Mouse (Mus musculus) lung, embryonic 15.5 days (tissue): ENCODE measurements around the gene Hras. TPM values are rescaled to one million over a fixed set of nuclear protein-coding genes. Genes with fewer than 3 reads are reported as not detected.

Source experiments
- ATAC-seq: fragments of 200-750 bp; cut with Nextera tagmentation; 2 replicates; pipeline ENCODE4 v1.8.0; 2017; ENCODE audit warnings: moderate number of reproducible peaks, borderline replicate concordance; ENCODE audit not compliant: low FRiP score, low TSS enrichment; ENCODE audit errors: extremely low read depth
- H3K27ac ChIP-seq: fragments of 300-500 bp; sonication (generic); 2 replicates; pipeline ENCODE4 v1.5.1; 2015; ENCODE audit warnings: moderate library complexity, mild to moderate bottlenecking, inconsistent platforms
- H3K27me3 ChIP-seq: fragments of 300-500 bp; sonication (generic); 2 replicates; pipeline ENCODE4 v1.6.1; 2015; ENCODE audit warnings: inconsistent platforms
- H3K36me3 ChIP-seq: fragments of 300-500 bp; sonication (generic); 2 replicates; pipeline ENCODE4 v1.6.1; 2015; ENCODE audit warnings: inconsistent platforms
- H3K4me1 ChIP-seq: fragments of 300-500 bp; sonication (generic); 2 replicates; pipeline ENCODE4 v1.6.1; 2015; ENCODE audit warnings: inconsistent platforms
- H3K4me2 ChIP-seq: fragments of 300-500 bp; sonication (generic); 2 replicates; pipeline ENCODE4 v1.6.1; 2015; ENCODE audit warnings: inconsistent platforms, mild to moderate bottlenecking, moderate library complexity
- H3K4me3 ChIP-seq: fragments of 300-500 bp; sonication (generic); 2 replicates; pipeline ENCODE4 v1.5.1; 2015; ENCODE audit warnings: mild to moderate bottlenecking, inconsistent platforms
- H3K9ac ChIP-seq: fragments of 300-500 bp; sonication (generic); 2 replicates; pipeline ENCODE4 v1.6.1; 2015; ENCODE audit warnings: inconsistent platforms
- H3K9me3 ChIP-seq: fragments of 300-500 bp; sonication (generic); 2 replicates; pipeline ENCODE4 v1.6.1; 2016; ENCODE audit warnings: inconsistent platforms
- WGBS: fragments of 180-500 bp; shearing (Covaris S2); methylation state at CpG from one replicate; pipeline ENCODE4 v1.1.7; 2015; 5-methylcytosine and 5-hydroxymethylcytosine counted together
- polyA plus RNA-seq: library from polyadenylated mRNA; unstranded; fragments of >200 nt; fragmentation: Nextera tagmentation; extraction: Ambion mirVana; gene quantifications from 2 replicates; pipeline ENCODE4 v1.2.1, GENCODE M21; 2015

Hras gene
- polyA plus RNA-seq, 1 experiment from 2014 or later, result 102 TPM

DNA sequence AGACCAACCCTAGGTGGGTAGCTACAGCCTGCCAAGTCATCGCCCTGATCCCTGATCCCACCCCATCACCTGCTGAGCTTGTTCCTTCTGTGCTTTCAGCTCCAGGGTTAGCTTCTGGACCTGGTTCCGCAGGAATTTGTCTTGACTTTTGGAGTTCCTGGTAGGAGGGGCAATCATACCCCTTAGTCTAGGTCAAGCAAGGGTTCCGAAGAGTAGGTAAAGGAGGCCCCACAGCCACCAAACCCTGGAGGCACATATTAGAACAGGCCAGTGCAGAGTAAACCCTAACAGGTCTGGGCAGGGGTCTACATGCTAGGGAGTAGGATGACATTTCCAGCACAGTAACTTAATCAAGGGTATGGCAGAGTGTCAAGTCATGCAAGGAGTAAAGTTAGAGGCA is 19.3 kb upstream of the Hras start:
- H3K4me2 ChIP-seq, result no peak overlapping the region
- no peaks in the 10 kb centered on the region for H3K36me3 ChIP-seq
- H3K27ac ChIP-seq, result no peak overlapping the region
- H3K9ac ChIP-seq, result no peak overlapping the region
- peaks cover 21% of the 10 kb centered on the region for H3K4me1 ChIP-seq
- 81% methylated on average over 3 of the region's 3 CpGs for WGBS
- ATAC-seq, result no peak
- H3K4me3 ChIP-seq, result no peak overlapping the region
- no peaks in the 10 kb centered on the region for H3K9me3 ChIP-seq
- H3K27me3 ChIP-seq, result no peaks in the 10 kb centered on the region

DNA sequence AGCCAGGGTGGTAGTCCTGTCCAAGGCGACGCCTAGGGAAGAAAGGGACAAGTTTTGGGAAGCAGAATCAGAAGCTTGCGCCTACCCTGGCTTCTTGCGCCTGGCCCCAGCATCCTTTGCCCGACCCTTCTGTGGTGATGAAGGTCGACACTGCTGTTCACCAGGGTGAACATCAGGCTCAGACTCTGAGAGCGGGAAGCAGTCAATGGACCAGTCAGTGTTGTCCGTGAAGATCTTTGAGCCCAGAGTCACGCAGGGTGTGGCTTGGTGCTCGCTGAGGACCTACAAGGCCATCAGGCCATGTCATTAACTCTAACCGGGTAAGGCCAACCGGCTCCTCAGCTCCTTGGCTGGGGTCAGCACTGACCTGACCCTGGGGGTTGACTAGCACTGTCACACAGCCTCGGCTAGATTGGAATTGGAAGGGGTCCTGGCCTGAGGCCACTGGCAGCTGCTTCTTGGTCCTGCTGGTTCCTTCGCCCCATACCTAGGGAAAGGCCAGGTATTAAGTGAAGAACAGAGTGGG is 16.9 kb upstream of the Hras start:
- WGBS, result 85% methylated on average over 14 of the region's 14 CpGs

DNA sequence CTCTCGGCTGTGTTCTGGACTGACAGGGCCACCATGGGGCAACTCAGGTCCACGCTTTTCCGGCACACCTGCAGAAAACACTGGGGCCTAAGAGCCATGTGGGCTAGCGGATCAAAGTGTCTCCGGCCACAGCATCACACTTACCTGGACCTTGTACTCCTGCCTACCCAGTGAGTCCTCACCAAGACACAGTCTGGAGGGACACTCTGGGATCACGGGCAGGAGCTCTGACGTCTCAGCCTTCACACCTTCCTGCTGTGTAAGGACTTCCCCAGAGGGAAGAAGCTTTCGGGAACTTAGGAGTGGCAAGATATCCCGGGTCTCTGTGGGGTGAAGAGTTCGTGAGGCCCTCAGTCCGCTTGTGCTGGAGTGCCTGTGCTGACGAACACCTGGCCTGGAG is 16.3 kb upstream of the Hras start:
- H3K4me2 ChIP-seq, result no peak overlapping the region
- peaks cover 4% of the 10 kb centered on the region; the same call in 1 of the 2 replicates for H3K27me3 ChIP-seq
- ATAC-seq, result no peak
- no peak overlapping the region for H3K9ac ChIP-seq
- H3K4me3 ChIP-seq, result no peak overlapping the region
- no peak overlapping the region for H3K27ac ChIP-seq
- H3K9me3 ChIP-seq, result no peaks in the 10 kb centered on the region
- H3K4me1 ChIP-seq, result peaks cover 12% of the 10 kb centered on the region
- WGBS, result 59% methylated on average over 12 of the region's 12 CpGs
- H3K36me3 ChIP-seq, result no peaks in the 10 kb centered on the region

More for the DNA sequence above, 16.9 kb upstream of the Hras start:
- Histone ChIP-seq H3K4me1 (peaks cover 14% of the 10 kb centered on the region), H3K4me3 (no peak overlapping the region), H3K9ac (no peak overlapping the region), H3K9me3 (no peaks in the 10 kb centered on the region), H3K4me2 (no peak overlapping the region), H3K27ac (no peak overlapping the region), H3K27me3 (peaks cover 2% of the 10 kb centered on the region; the same call in 1 of the 2 replicates), H3K36me3 (no peaks in the 10 kb centered on the region)
- no peak for ATAC-seq

DNA sequence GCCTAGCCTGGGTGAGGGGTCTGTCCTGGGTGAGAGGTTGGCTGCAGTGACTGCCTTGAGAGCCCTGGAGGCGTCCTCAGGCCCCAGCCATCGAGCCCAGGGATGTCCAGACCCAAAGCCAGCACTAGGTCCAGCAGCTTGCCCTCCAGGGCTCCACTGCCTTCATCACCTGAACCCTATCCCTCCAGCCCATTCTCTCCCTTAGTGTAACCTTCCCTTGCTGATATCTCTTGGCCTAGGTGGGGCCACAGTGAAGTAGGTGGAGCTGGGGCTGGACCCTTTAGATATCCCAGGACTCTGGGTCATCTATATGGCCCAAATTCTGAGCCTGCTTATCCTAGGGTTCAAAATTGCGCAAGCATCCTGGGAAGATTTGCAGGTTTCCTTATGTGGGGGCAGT is 15.7 kb upstream of the Hras start:
- H3K4me1 ChIP-seq, result peaks cover 8% of the 10 kb centered on the region; the same call in 1 of the 2 replicates
- no peak overlapping the region for H3K4me2 ChIP-seq
- no peak overlapping the region for H3K4me3 ChIP-seq
- peaks cover 4% of the 10 kb centered on the region; the same call in 1 of the 2 replicates for H3K27me3 ChIP-seq
- H3K27ac ChIP-seq, result no peak overlapping the region
- 65% methylated on average over 3 of the region's 3 CpGs for WGBS
- H3K9me3 ChIP-seq, result no peaks in the 10 kb centered on the region
- no peak for ATAC-seq
- no peaks in the 10 kb centered on the region for H3K36me3 ChIP-seq
- no peak overlapping the region for H3K9ac ChIP-seq

DNA sequence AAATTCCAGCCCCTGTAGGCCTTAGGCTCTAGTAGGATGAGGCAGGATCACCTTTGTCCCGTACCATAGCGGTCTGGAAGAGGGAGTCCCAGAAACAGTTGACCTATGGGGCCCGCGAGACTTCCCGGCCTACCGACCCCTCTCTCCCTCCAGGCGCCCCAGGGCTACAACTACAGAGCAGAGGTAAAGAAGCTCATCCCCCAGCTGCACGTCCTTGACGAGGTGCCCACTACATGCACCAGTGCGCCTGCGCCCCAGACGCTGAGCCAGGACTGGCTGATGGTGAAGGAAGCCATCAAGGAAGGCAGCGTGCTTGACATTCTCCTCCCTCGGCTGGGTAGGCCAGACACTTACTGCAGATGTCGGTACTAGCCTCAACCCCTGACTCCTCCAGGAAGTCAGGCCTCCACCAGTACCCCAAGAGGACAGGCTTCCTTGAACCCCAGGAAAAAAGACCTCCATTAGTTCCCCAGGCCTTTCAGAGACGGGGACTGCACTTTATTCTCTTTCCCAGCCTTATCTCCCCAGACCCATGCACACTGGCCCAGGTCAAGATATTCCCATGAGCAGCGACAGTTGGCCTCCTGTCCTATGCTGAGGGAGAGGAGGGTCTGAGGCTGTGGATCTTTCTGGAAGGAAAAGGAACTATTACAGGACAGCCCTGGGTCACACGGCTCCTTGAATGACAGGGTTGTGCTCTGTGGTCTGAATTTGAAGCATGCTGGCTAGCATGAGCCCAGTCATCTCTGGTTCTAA is 12.6 kb upstream of the Hras start:
- no peak overlapping the region for H3K4me3 ChIP-seq
- no peaks in the 10 kb centered on the region for H3K4me1 ChIP-seq
- H3K27ac ChIP-seq, result no peak overlapping the region
- H3K4me2 ChIP-seq, result no peak overlapping the region
- ATAC-seq, result no peak
- no peaks in the 10 kb centered on the region for H3K9me3 ChIP-seq
- WGBS, result 88% methylated on average over 18 of the region's 18 CpGs
- no peaks in the 10 kb centered on the region for H3K36me3 ChIP-seq
- peaks cover 8% of the 10 kb centered on the region; the same call in 1 of the 2 replicates for H3K27me3 ChIP-seq
- no peak overlapping the region for H3K9ac ChIP-seq

DNA sequence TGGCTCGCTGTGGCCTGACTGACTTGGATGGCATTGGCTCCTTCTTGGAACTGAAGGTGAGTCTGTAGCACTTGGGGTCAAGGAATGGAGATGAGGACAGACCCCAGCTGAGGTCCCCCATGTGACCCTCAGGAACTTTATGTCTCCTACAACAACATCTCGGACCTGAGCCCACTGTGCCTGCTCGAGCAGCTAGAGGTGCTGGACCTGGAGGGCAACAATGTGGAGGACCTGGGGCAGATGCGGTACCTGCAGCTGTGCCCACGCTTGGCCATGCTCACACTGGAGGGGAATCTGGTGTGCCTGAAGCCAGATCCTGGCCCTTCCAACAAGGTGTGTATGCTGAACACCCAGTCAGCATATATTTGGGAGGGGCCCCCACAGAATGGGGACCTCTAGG is 11.7 kb upstream of the Hras start:
- H3K9me3 ChIP-seq, result no peaks in the 10 kb centered on the region
- no peak for ATAC-seq
- no peak overlapping the region for H3K4me2 ChIP-seq
- no peak overlapping the region for H3K4me3 ChIP-seq
- no peaks in the 10 kb centered on the region for H3K36me3 ChIP-seq
- H3K9ac ChIP-seq, result no peak overlapping the region
- H3K27me3 ChIP-seq, result peaks cover 16% of the 10 kb centered on the region
- WGBS, result 89% methylated on average over 5 of the region's 5 CpGs
- H3K4me1 ChIP-seq, result no peaks in the 10 kb centered on the region
- no peak overlapping the region for H3K27ac ChIP-seq

DNA sequence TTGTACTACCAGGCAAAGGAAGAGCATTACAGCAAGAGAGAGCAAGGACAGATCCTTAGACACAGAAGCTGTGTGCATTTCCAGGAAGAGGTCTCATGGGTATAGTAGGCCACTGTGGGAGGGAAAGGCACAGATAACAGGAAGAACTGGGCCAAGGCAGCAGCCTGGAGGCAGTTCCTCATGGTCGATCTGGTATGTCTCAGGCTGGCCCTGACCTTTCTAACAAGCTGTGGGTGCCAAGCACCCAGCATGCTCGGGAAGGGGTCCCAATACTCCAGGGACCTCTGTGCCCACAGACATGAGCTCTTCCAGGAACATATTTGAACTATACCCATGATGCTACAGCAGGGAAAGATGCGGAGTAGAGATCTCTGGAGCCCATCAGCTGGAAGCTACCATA is 10.7 kb upstream of the Hras start:
- 63% methylated on average over 3 of the region's 3 CpGs for WGBS
- no peak overlapping the region for H3K27ac ChIP-seq
- H3K27me3 ChIP-seq, result peaks cover 25% of the 10 kb centered on the region
- no peak for ATAC-seq
- H3K9ac ChIP-seq, result no peak overlapping the region
- no peaks in the 10 kb centered on the region for H3K36me3 ChIP-seq
- no peak overlapping the region for H3K4me3 ChIP-seq
- H3K4me2 ChIP-seq, result no peak overlapping the region
- no peaks in the 10 kb centered on the region for H3K4me1 ChIP-seq
- H3K9me3 ChIP-seq, result no peaks in the 10 kb centered on the region

DNA sequence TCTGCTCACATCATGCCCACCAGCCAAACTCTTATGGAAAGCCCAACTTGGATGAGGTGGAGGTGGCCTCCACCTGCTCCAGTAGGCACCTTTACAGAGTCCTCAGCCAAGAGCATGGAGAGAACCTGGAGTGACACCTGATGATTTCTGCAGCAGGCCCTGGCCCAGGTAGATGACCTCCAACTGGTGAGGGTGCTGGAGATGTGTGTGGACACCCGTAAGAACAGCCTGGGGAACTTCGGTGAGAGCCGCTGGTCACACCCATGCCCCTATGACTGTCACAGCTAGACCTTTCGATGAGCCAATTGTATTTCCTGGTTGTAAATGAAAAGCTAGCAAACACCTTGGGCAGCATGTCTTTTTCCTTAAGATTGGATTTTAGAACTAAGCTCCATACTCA is 4.3 kb upstream of the Hras start:
- Histone ChIP-seq H3K27ac (no peak overlapping the region), H3K4me1 (peaks cover 9% of the 10 kb centered on the region)
- no peak for ATAC-seq

DNA sequence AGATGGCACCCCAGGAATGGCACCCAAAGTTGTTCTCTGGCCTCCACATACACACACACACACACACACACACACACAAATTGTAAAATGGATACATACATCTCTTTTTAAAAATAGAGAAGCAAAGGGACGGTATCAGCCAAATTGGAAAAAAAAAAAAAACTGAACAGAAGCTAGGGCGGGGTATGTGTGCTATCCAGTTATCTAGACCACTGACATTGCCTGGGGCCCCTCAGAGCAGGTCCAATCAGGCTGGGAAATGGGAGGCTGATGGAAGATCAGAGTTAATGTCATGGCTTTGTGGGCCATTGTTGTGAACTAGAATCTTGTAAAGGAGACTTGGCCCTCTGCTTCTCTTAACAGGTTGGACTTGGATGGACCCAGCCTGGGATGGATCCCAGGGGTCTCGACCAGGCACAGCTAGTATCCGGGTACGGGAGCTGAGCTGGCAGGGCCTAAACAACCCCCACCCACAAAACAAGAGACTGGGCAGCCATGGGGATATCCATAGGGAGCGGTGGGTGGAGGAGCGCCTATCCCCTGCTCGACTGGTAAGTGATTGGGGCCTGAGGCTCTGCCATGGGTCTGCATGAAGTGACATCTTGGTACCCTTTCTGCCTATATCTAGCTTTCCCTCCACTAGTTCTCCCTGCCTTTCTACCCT is 2.9 kb upstream of the Hras start:
- Histone ChIP-seq H3K36me3 (peaks cover 6% of the 10 kb centered on the region), H3K4me1 (peaks cover 22% of the 10 kb centered on the region), H3K9ac (no peak overlapping the region), H3K4me3 (no peak overlapping the region), H3K27ac (no peak overlapping the region), H3K27me3 (peaks cover 18% of the 10 kb centered on the region), H3K9me3 (no peaks in the 10 kb centered on the region), H3K4me2 (no peak overlapping the region)
- ATAC-seq, result no peak
- WGBS, result 81% methylated on average over 8 of the region's 8 CpGs

More for the DNA sequence above, 4.3 kb upstream of the Hras start:
- Histone ChIP-seq H3K9ac (no peak overlapping the region), H3K9me3 (no peaks in the 10 kb centered on the region), H3K27me3 (peaks cover 22% of the 10 kb centered on the region), H3K4me2 (no peak overlapping the region), H3K36me3 (no peaks in the 10 kb centered on the region), H3K4me3 (no peak overlapping the region)
- WGBS, result 98% methylated on average over 4 of the region's 4 CpGs

DNA sequence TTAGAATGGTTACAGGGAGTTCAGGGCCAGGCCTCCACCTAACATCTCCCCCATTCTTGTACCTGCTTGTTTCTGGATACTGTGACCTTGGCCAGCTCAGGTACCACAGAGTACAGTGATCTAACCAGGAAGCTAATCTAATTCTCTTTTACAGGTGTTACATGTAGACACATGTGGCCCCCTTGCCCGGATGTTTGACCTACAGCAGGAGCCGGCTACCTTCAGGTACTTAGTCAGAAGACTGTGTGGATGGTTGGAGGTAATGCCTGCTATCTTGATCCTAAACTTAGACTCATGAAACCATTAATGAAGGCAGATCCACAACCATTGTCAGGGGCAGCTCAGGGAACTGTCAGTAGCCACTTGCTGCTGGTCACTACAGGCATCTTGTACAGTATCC is 1.9 kb upstream of the Hras start:
- 94% methylated on average over 2 of the region's 2 CpGs for WGBS
- peaks cover 16% of the 10 kb centered on the region for H3K36me3 ChIP-seq
- ATAC-seq, result no peak
- no peak overlapping the region for H3K4me2 ChIP-seq
- H3K4me3 ChIP-seq, result peak overlapping the region; percentile 92; the same call in 1 of the 2 replicates
- peaks cover 25% of the 10 kb centered on the region for H3K4me1 ChIP-seq
- no peak overlapping the region for H3K27ac ChIP-seq
- H3K9me3 ChIP-seq, result no peaks in the 10 kb centered on the region
- H3K9ac ChIP-seq, result no peak overlapping the region
- H3K27me3 ChIP-seq, result peaks cover 13% of the 10 kb centered on the region; the same call in 1 of the 2 replicates

DNA sequence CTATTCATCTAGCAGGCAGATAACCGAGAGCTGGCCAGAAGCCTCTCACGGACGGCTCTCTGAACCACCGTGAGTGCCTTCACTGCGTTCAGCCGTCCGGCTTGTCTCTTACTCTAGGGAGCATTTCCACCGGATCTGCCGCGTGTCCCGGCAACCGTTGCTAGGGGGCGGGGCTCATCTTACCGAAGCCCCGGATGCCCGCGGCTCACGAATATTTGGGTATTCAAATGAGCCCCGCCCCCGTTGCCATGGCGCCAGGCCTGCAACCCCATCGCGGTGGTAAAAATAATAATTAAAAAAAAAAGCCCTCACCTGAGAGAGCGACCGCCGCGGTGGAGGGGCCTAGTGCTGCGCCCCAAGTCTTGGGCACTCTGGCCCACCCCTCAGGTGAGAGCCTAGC is 1.0 kb upstream of the Hras start:
- WGBS, result under 1% methylated on average over 28 of the region's 28 CpGs
- H3K9ac ChIP-seq, result peak overlapping the region; percentile 45
- 0 out of 2 replicates have a peak, but pooled peaks have one; percentile 6 for ATAC-seq
- peak overlapping the region; percentile 92 for H3K4me3 ChIP-seq
- H3K4me1 ChIP-seq, result peaks cover 25% of the 10 kb centered on the region
- H3K27ac ChIP-seq, result peak overlapping the region; percentile 64
- peaks cover 25% of the 10 kb centered on the region for H3K36me3 ChIP-seq
- peak overlapping the region; percentile 95 for H3K4me2 ChIP-seq
- H3K27me3 ChIP-seq, result peaks cover 3% of the 10 kb centered on the region; the same call in 1 of the 2 replicates
- H3K9me3 ChIP-seq, result no peaks in the 10 kb centered on the region

DNA sequence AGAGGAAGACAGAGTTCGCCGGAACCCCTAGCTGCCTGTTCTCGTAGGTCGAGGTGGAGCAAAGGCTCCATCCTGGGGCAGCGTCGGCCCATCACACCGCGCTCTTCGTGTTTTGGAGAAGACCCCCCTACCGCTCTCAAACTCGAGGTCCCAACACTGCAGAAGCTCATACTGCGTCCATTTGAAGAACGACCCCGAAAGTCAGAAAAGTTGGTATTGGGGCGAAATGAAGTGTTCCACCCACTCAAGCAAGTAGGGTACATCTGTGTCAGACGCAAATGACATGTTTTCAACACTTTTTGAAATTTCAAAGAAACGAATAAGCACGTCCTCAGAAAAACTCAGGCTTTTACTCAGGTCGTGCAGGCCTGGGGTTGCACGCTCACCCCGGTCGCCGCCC is 604 bp upstream of the Hras start:
- Histone ChIP-seq H3K36me3 (peaks cover 29% of the 10 kb centered on the region), H3K4me2 (peak overlapping the region; percentile 95), H3K27me3 (no peaks in the 10 kb centered on the region; the same call in 1 of the 2 replicates), H3K9me3 (no peaks in the 10 kb centered on the region), H3K27ac (peak overlapping the region; percentile 64), H3K9ac (peak overlapping the region; percentile 45), H3K4me1 (peaks cover 25% of the 10 kb centered on the region), H3K4me3 (peak overlapping the region; percentile 92)
- under 1% methylated on average over 23 of the region's 23 CpGs for WGBS
- no peak for ATAC-seq
